ENCODE assay signal across 30 mouse cellular contexts in genomic region chr6:56250091-56250490, GRCm38 (mm10).
DNase-seq lines count a peak whose midpoint lies in the region; ATAC-seq and TF ChIP-seq lines count a peak whose summit lies in the region.
"Had no signal": no experiment of that assay in that cellular context is flagged by ENCODE, and none has a peak within 500 bp of the region (broad histone marks: within the 10 kb centered on the region; RNA-seq: fewer than 3 reads in every experiment).

No protein-coding gene starts in this region.

- no peak overlapping the region for H3K4me2 ChIP-seq in hindbrain, postnatal 0 days (ENCODE audit: low read depth, low read length)
- no peak overlapping the region for H3K4me2 ChIP-seq in hindbrain, embryonic 13.5 days
- H3K4me2 ChIP-seq: forebrain, embryonic 12.5 days; heart, embryonic 13.5 days; limb, embryonic 12.5 days; liver, embryonic 15.5 days; lung, embryonic 14.5 days; neural tube, embryonic 13.5 days had no signal

- no peaks in the 10 kb centered on the region for H3K36me3 ChIP-seq in hindbrain, postnatal 0 days (ENCODE audit: insufficient read depth, low read length)
- H3K36me3 ChIP-seq in hindbrain, embryonic 13.5 days, result no peaks in the 10 kb centered on the region
- H3K36me3 ChIP-seq: forebrain, embryonic 12.5 days; heart, embryonic 13.5 days; limb, embryonic 12.5 days; liver, embryonic 15.5 days; midbrain, embryonic 10.5 days; neural tube, embryonic 13.5 days had no signal

- no peak for DNase-seq in cerebellum, postnatal 4 days (ENCODE audit: low spot score in 2 of 2)
- peak; percentile 13 for DNase-seq in hindbrain, postnatal 0 days (ENCODE audit: low spot score)
- DNase-seq in cerebellum, adult 8-10 months, result peak; percentile 48
- DNase-seq in cerebellum, postnatal 25 days, result peak; percentile 57 to 66
- no peak for DNase-seq in urinary bladder, postnatal 10 days (ENCODE audit: low spot score)
- DNase-seq in right cerebral cortex, postnatal 4 days, result no peak
- DNase-seq: adrenal gland, adult 2 months; adrenal gland, postnatal 36 days; gastrocnemius, adult 2 months; gastrocnemius, postnatal 36 days; heart, adult 2 months; heart, postnatal 10 days; kidney, adult 9 months; kidney, postnatal 25 days; lung, embryonic 14.5 days; lung, postnatal 14 days had no signal

- ATAC-seq in cerebellum, adult (ENCODE audit: insufficient number of reproducible peaks, low FRiP score, low TSS enrichment), result peak; percentile 97
- peak; percentile 61; the same call in 1 of the 2 replicates for ATAC-seq in hindbrain, postnatal 0 days
- no peak for ATAC-seq in hindbrain, embryonic 13.5 days (ENCODE audit: low FRiP score)
- ATAC-seq: activated CD4-positive, CD25-positive, alpha-beta regulatory T cell, adult 4 months; intestine, postnatal 0 days; midbrain, embryonic 16.5 days had no signal

- TF ChIP-seq CTCF in hindbrain, postnatal 0 days (IDR thresholded peaks at IDR 0.05; ENCODE audit: low read depth), result no peak

- H3K4me3 ChIP-seq in hindbrain, postnatal 0 days (ENCODE audit: low read length), result no peak overlapping the region
- H3K4me3 ChIP-seq in hindbrain, embryonic 13.5 days, result no peak overlapping the region
- H3K4me3 ChIP-seq: erythroblast, embryonic 14.5 days; forebrain, embryonic 12.5 days; gastrocnemius, adult 2 months; heart, adult 2 months; heart, embryonic 13.5 days; limb, embryonic 12.5 days; liver, embryonic 15.5 days; midbrain, embryonic 10.5 days; myocyte; neural tube, embryonic 13.5 days had no signal

- WGBS in hindbrain, postnatal 0 days, result 72% methylated on average over 3 of the region's 3 CpGs
- WGBS in hindbrain, embryonic 13.5 days, result 91% methylated on average over 3 of the region's 3 CpGs

- H3K9ac ChIP-seq in hindbrain, postnatal 0 days (replicated peaks; ENCODE audit: low read length), result no peak overlapping the region
- H3K9ac ChIP-seq in hindbrain, embryonic 13.5 days, result no peak overlapping the region
- H3K9ac ChIP-seq: forebrain, embryonic 12.5 days; heart, embryonic 13.5 days; limb, embryonic 12.5 days; liver, embryonic 15.5 days; lung, embryonic 14.5 days; neural tube, embryonic 13.5 days had no signal

- H3K27ac ChIP-seq in hindbrain, postnatal 0 days, result no peak overlapping the region
- no peak overlapping the region for H3K27ac ChIP-seq in hindbrain, embryonic 13.5 days
- H3K27ac ChIP-seq: forebrain, embryonic 12.5 days; gastrocnemius, adult 2 months; heart, adult 2 months; heart, embryonic 13.5 days; limb, embryonic 12.5 days; liver, embryonic 15.5 days; midbrain, embryonic 10.5 days; neural tube, embryonic 13.5 days had no signal

- H3K4me1 ChIP-seq in hindbrain, postnatal 0 days (ENCODE audit: insufficient read depth, low read length), result no peaks in the 10 kb centered on the region
- H3K4me1 ChIP-seq in hindbrain, embryonic 13.5 days (replicated peaks), result no peaks in the 10 kb centered on the region
- H3K4me1 ChIP-seq: forebrain, embryonic 12.5 days; heart, embryonic 13.5 days; limb, embryonic 12.5 days; liver, embryonic 15.5 days; midbrain, embryonic 10.5 days; neural tube, embryonic 13.5 days had no signal

- no peaks in the 10 kb centered on the region for H3K9me3 ChIP-seq in hindbrain, postnatal 0 days (ENCODE audit: low read length)
- H3K9me3 ChIP-seq in hindbrain, embryonic 13.5 days, result no peaks in the 10 kb centered on the region
- H3K9me3 ChIP-seq: forebrain, embryonic 12.5 days; heart, embryonic 13.5 days; limb, embryonic 12.5 days; liver, embryonic 15.5 days; midbrain, embryonic 10.5 days; neural tube, embryonic 13.5 days had no signal

- no peaks in the 10 kb centered on the region for H3K27me3 ChIP-seq in hindbrain, postnatal 0 days (ENCODE audit: insufficient read depth, low read length)
- H3K27me3 ChIP-seq in hindbrain, embryonic 13.5 days, result no peaks in the 10 kb centered on the region
- H3K27me3 ChIP-seq: CH12.LX; forebrain, embryonic 12.5 days; heart, embryonic 13.5 days; limb, embryonic 12.5 days; liver, embryonic 15.5 days; neural tube, embryonic 13.5 days had no signal

Comparison
In these comparisons a context has a peak if more than half of its experiments do, and no peak if none do; other contexts are left out.
1. DNase-seq: peak in hindbrain, postnatal 0 days (single experiment), cerebellum, adult 8-10 months (single experiment) and cerebellum, postnatal 25 days (2 of 2); none in cerebellum, postnatal 4 days (0 of 2), urinary bladder, postnatal 10 days (single experiment) and right cerebral cortex, postnatal 4 days (single experiment).